Comparison of ENCODE assay signal across 15 mouse cellular contexts in the genomic region with DNA sequence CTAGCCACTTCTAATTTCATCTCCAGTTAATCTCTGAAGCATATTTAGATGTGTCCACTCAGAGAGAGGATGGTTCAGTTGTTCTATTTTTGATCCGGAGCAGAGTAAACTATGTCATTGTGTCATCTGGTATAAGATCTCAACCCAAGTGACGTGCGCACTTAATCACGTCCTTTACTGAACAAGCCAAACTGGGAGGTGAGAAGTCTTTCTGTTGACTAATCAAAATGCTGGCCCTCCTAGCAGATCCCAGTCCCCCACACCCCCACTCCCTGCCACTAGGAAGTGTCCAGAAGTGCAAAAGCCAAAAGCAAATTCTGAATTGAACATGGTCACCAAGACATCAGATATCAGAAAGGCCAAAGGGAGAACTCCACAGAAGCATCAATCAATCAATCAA.
DNase-seq lines count a peak whose midpoint lies in the region; ATAC-seq and TF ChIP-seq lines count a peak whose summit lies in the region.
"Had no signal": no experiment of that assay in that cellular context is flagged by ENCODE, and none has a peak within 500 bp of the region (broad histone marks: within the 10 kb centered on the region; RNA-seq: fewer than 3 reads in every experiment).

No protein-coding gene starts in this region.

- H3K36me3 ChIP-seq in heart, embryonic 14.5 days (ENCODE audit: control insufficient read depth, insufficient read depth, low read length), result peaks cover 38% of the 10 kb centered on the region
- peaks cover 36% of the 10 kb centered on the region for H3K36me3 ChIP-seq in limb, embryonic 13.5 days
- peaks cover 44% of the 10 kb centered on the region for H3K36me3 ChIP-seq in limb, embryonic 10.5 days
- H3K36me3 ChIP-seq in embryonic facial prominence, embryonic 15.5 days, result peaks cover 11% of the 10 kb centered on the region; the same call in 1 of the 2 replicates
- peaks cover 24% of the 10 kb centered on the region for H3K36me3 ChIP-seq in myocyte (ENCODE audit: control insufficient read depth, insufficient read depth)
- H3K36me3 ChIP-seq: intestine, embryonic 15.5 days had no signal

- 25% methylated on average over 4 of the region's 4 CpGs for WGBS in heart, embryonic 14.5 days
- WGBS in limb, embryonic 13.5 days, result 85% methylated on average over 4 of the region's 4 CpGs
- 84% methylated on average over 4 of the region's 4 CpGs for WGBS in limb, embryonic 10.5 days
- WGBS in embryonic facial prominence, embryonic 15.5 days, result 67% methylated on average over 4 of the region's 4 CpGs

- H3K9ac ChIP-seq in heart, embryonic 14.5 days (ENCODE audit: low read length), result peak overlapping the region; percentile 88
- H3K9ac ChIP-seq in limb, embryonic 13.5 days, result no peak overlapping the region
- no peak overlapping the region for H3K9ac ChIP-seq in embryonic facial prominence, embryonic 15.5 days
- H3K9ac ChIP-seq: intestine, embryonic 15.5 days had no signal

- H3K79me2 ChIP-seq in myocyte (ENCODE audit: control insufficient read depth, insufficient read depth), result peaks cover 40% of the 10 kb centered on the region

- ATAC-seq in heart, embryonic 14.5 days (ENCODE audit: insufficient number of reproducible peaks, insufficient read depth, low FRiP score, low read depth), result no peak
- no peak for ATAC-seq in limb, embryonic 13.5 days (ENCODE audit: low FRiP score, low read depth)
- ATAC-seq in embryonic facial prominence, embryonic 15.5 days (ENCODE audit: insufficient number of reproducible peaks, low FRiP score, low TSS enrichment, low read depth), result no peak
- ATAC-seq: intestine, embryonic 15.5 days had no signal

- no peak for DNase-seq in heart, adult 8-10 months (ENCODE audit: low spot score)
- DNase-seq in limb, embryonic 10.5 days (ENCODE audit: low spot score), result no peak
- no peak for DNase-seq in frontal cortex, postnatal 36 days (ENCODE audit: low spot score in 2 of 2)
- DNase-seq: adrenal gland, postnatal 14 days; cerebellum, adult 11 months; embryo, embryonic 11 days; gastrocnemius, postnatal 14 days; layer of hippocampus, postnatal 36 days; thymus, adult 18-20 months had no signal

- peak overlapping the region; percentile 78 for H3K4me2 ChIP-seq in heart, embryonic 14.5 days (ENCODE audit: low read length)
- H3K4me2 ChIP-seq in limb, embryonic 13.5 days (replicated peaks), result peak overlapping the region; percentile 71
- H3K4me2 ChIP-seq in embryonic facial prominence, embryonic 15.5 days (replicated peaks), result peak overlapping the region; percentile 49; the same call in 1 of the 2 replicates
- H3K4me2 ChIP-seq in myocyte (ENCODE audit: low read depth), result peak overlapping the region; percentile 99

- no peak for TF ChIP-seq POLR2A in myocyte (IDR thresholded peaks at IDR 0.05; ENCODE audit: insufficient read length, low read depth)

- peak overlapping the region; percentile 34 to 98; a peak in 3 of 4 replicates for H3K27ac ChIP-seq in heart, embryonic 14.5 days (replicated peaks in 1 of 2; ENCODE audit: control insufficient read depth in 1 of 2, insufficient read depth in 1 of 2, low read depth in 2 of 2, low read length in 2 of 2)
- no peak overlapping the region for H3K27ac ChIP-seq in limb, embryonic 13.5 days
- no peak overlapping the region for H3K27ac ChIP-seq in limb, embryonic 10.5 days
- H3K27ac ChIP-seq in embryonic facial prominence, embryonic 15.5 days (replicated peaks), result no peak overlapping the region
- H3K27ac ChIP-seq: intestine, embryonic 15.5 days; macrophage had no signal

- H3K27me3 ChIP-seq in heart, embryonic 14.5 days (ENCODE audit: control insufficient read depth, insufficient read depth, low read length), result no peaks in the 10 kb centered on the region
- H3K27me3 ChIP-seq in limb, embryonic 13.5 days, result no peaks in the 10 kb centered on the region
- no peaks in the 10 kb centered on the region for H3K27me3 ChIP-seq in limb, embryonic 10.5 days (ENCODE audit: low read depth, poor library complexity, severe bottlenecking)
- H3K27me3 ChIP-seq in embryonic facial prominence, embryonic 15.5 days, result no peaks in the 10 kb centered on the region
- H3K27me3 ChIP-seq in myocyte (ENCODE audit: control insufficient read depth, insufficient read depth, insufficient read length), result no peaks in the 10 kb centered on the region
- H3K27me3 ChIP-seq: intestine, embryonic 15.5 days had no signal

- H3K4me3 ChIP-seq in heart, embryonic 14.5 days (ENCODE audit: control insufficient read depth in 1 of 2, insufficient read depth in 1 of 2, low read depth in 1 of 2, low read length in 2 of 2), result peak overlapping the region; percentile 5 to 64; a peak in 2 of 4 replicates
- no peak overlapping the region for H3K4me3 ChIP-seq in limb, embryonic 13.5 days
- no peak overlapping the region for H3K4me3 ChIP-seq in limb, embryonic 10.5 days
- H3K4me3 ChIP-seq in embryonic facial prominence, embryonic 15.5 days (replicated peaks), result no peak overlapping the region
- H3K4me3 ChIP-seq in myocyte, result peak overlapping the region; percentile 38
- H3K4me3 ChIP-seq: intestine, embryonic 15.5 days had no signal

- no peak overlapping the region for H3ac ChIP-seq in myocyte (ENCODE audit: control insufficient read depth, insufficient read length)

- peaks cover 19 to 54% of the 10 kb centered on the region in 2 experiments for H3K4me1 ChIP-seq in heart, embryonic 14.5 days (ENCODE audit: control insufficient read depth in 2 of 2, insufficient read depth in 2 of 2, low read length in 2 of 2)
- peaks cover 56% of the 10 kb centered on the region for H3K4me1 ChIP-seq in limb, embryonic 13.5 days
- H3K4me1 ChIP-seq in limb, embryonic 10.5 days, result peaks cover 47% of the 10 kb centered on the region
- peaks cover 39% of the 10 kb centered on the region for H3K4me1 ChIP-seq in embryonic facial prominence, embryonic 15.5 days

- no peaks in the 10 kb centered on the region for H3K9me3 ChIP-seq in heart, embryonic 14.5 days (ENCODE audit: control insufficient read depth, low read length)
- no peaks in the 10 kb centered on the region for H3K9me3 ChIP-seq in limb, embryonic 13.5 days
- no peaks in the 10 kb centered on the region for H3K9me3 ChIP-seq in limb, embryonic 10.5 days (replicated peaks)
- H3K9me3 ChIP-seq in embryonic facial prominence, embryonic 15.5 days (replicated peaks), result no peaks in the 10 kb centered on the region
- H3K9me3 ChIP-seq: intestine, embryonic 15.5 days had no signal

TF ChIP-seq in myocyte, 11 proteins besides CTCF, POLR2A, EP300 and RAD21:
- TF ChIP-seq REST (IDR thresholded peaks at IDR 0.05; ENCODE audit: insufficient read depth, insufficient read length), result no peak
- TF ChIP-seq TCF12 (IDR thresholded peaks at IDR 0.05; ENCODE audit: insufficient read depth, poor library complexity, severe bottlenecking), result no peak
- TF ChIP-seq TCF3 (IDR thresholded peaks at IDR 0.05; ENCODE audit: insufficient read length, low read depth), result no peak
- TF ChIP-seq MAX (IDR thresholded peaks at IDR 0.05; ENCODE audit: low read depth), result no peak
- TF ChIP-seq E2F4 (IDR thresholded peaks at IDR 0.05; ENCODE audit: insufficient read depth), result no peak
- no peak for TF ChIP-seq MYOG (IDR thresholded peaks at IDR 0.05; ENCODE audit: control insufficient read depth in 1 of 3, insufficient read depth in 1 of 3, insufficient read length in 2 of 3, low read depth in 2 of 3)
- TF ChIP-seq POLR2AphosphoS2 (IDR thresholded peaks at IDR 0.05; ENCODE audit: insufficient read length, low read depth), result no peak
- no peak for TF ChIP-seq SRF (IDR thresholded peaks at IDR 0.05; ENCODE audit: control insufficient read depth, insufficient read length, low read depth)
- TF ChIP-seq USF1 (IDR thresholded peaks at IDR 0.05; ENCODE audit: low read depth), result no peak
- no peak for TF ChIP-seq MYOD1 (IDR thresholded peaks at IDR 0.05; ENCODE audit: control insufficient read depth in 1 of 3, insufficient read length in 2 of 3, low read depth in 2 of 3)
- TF ChIP-seq CEBPB (IDR thresholded peaks at IDR 0.05; ENCODE audit: insufficient read depth, poor library complexity, severe bottlenecking), result no peak

Comparison
In these comparisons a context has a peak if more than half of its experiments do, and no peak if none do; other contexts are left out.
1. H3K27ac ChIP-seq: peak in heart, embryonic 14.5 days (2 of 2); none in limb, embryonic 13.5 days (single experiment), limb, embryonic 10.5 days (single experiment) and embryonic facial prominence, embryonic 15.5 days (single experiment).
2. H3K4me2 ChIP-seq: peak in every context shown above with its lines; median percentile 99 in myocyte; 78 in heart, embryonic 14.5 days; 71 in limb, embryonic 13.5 days; 49 in embryonic facial prominence, embryonic 15.5 days.
3. H3K4me3 ChIP-seq: peak in heart, embryonic 14.5 days (2 of 2) and myocyte (single experiment); none in limb, embryonic 13.5 days (single experiment), limb, embryonic 10.5 days (single experiment) and embryonic facial prominence, embryonic 15.5 days (single experiment).